In the genomic region with DNA sequence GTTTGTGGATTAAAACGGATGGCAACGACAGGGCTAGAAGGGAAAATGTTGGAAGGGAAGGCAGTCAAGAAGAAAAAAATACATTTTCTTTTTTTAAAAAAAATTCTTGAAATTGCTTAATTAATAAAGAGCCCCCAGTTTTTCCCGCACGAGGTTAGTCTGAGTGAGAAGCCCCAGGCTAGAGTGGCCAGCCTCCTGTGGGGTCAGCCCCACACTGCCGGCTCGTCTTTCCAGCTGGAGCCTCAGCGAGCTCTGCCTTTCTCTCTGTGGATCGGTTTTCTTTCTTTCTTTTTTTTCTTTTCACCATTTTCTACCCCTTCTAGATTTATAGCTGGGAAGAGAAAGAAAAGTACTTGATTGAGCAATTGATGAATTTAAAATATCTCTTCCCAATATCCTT, we compare ENCODE assay signal across 8 mouse cellular contexts. TPM values are rescaled to one million over a fixed set of nuclear protein-coding genes. Genes with fewer than 3 reads are reported as not detected.
A peak's percentile ranks its signal among the peaks of the same experiment; 100 is the strongest.
DNase-seq lines count a peak whose midpoint lies in the region; ATAC-seq and TF ChIP-seq lines count a peak whose summit lies in the region.

No protein-coding gene starts in this region.

- TF ChIP-seq CTCF in stomach, postnatal 0 days (IDR thresholded peaks at IDR 0.05; ENCODE audit: low read depth): no peak

- peak overlapping the region; percentile 22; the same call in 1 of the 2 replicates for H3K4me3 ChIP-seq in lung, embryonic 16.5 days (ENCODE audit: low read length)
- H3K4me3 ChIP-seq in liver, embryonic 12.5 days: peak overlapping the region; percentile 67; the same call in 1 of the 2 replicates
- H3K4me3 ChIP-seq in stomach, postnatal 0 days (ENCODE audit: low read depth, low read length): peak overlapping the region; percentile 64

- H3K4me2 ChIP-seq in lung, embryonic 16.5 days (ENCODE audit: low read depth, low read length): peak overlapping the region; percentile 97
- H3K4me2 ChIP-seq in liver, embryonic 12.5 days: peak overlapping the region; percentile 97
- H3K4me2 ChIP-seq in stomach, postnatal 0 days (replicated peaks; ENCODE audit: low read depth): peak overlapping the region; percentile 100

- no peak for ATAC-seq in lung, embryonic 16.5 days (ENCODE audit: low read depth)
- ATAC-seq in liver, embryonic 12.5 days: no peak
- ATAC-seq in stomach, postnatal 0 days (ENCODE audit: low FRiP score, low TSS enrichment): no peak

- H3K27ac ChIP-seq in lung, embryonic 16.5 days (ENCODE audit: low read length): peak overlapping the region; percentile 94
- H3K27ac ChIP-seq in liver, embryonic 12.5 days: peak overlapping the region; percentile 63; the same call in 1 of the 2 replicates
- no peak overlapping the region for H3K27ac ChIP-seq in stomach, postnatal 0 days (replicated peaks)

- no peak for TF ChIP-seq EP300 in stomach, postnatal 0 days (optimal IDR thresholded peaks at IDR 0.05)

- no peaks in the 10 kb centered on the region for H3K27me3 ChIP-seq in lung, embryonic 16.5 days (ENCODE audit: control insufficient read depth, insufficient read depth, low read depth, low read length)
- H3K27me3 ChIP-seq in liver, embryonic 12.5 days (replicated peaks): peaks cover 82% of the 10 kb centered on the region
- H3K27me3 ChIP-seq in stomach, postnatal 0 days (ENCODE audit: control insufficient read depth, insufficient read depth, low read length): no peaks in the 10 kb centered on the region

- peaks cover 49% of the 10 kb centered on the region for H3K4me1 ChIP-seq in lung, embryonic 16.5 days (replicated peaks; ENCODE audit: control insufficient read depth, insufficient read depth, low read length)
- peaks cover 89% of the 10 kb centered on the region for H3K4me1 ChIP-seq in liver, embryonic 12.5 days
- H3K4me1 ChIP-seq in stomach, postnatal 0 days (replicated peaks; ENCODE audit: control insufficient read depth, insufficient read depth): peaks cover 24% of the 10 kb centered on the region

- H3K36me3 ChIP-seq in lung, embryonic 16.5 days (ENCODE audit: control insufficient read depth, insufficient read depth, low read length): no peaks in the 10 kb centered on the region
- H3K36me3 ChIP-seq in liver, embryonic 12.5 days: no peaks in the 10 kb centered on the region
- H3K36me3 ChIP-seq in stomach, postnatal 0 days (ENCODE audit: control insufficient read depth, insufficient read depth, low read length): no peaks in the 10 kb centered on the region

- H3K9ac ChIP-seq in lung, embryonic 16.5 days (ENCODE audit: low read length): peak overlapping the region; percentile 45
- no peak overlapping the region; the same call in none of the 2 replicates for H3K9ac ChIP-seq in liver, embryonic 12.5 days
- H3K9ac ChIP-seq in stomach, postnatal 0 days (ENCODE audit: low read length): peak overlapping the region; percentile 32; the same call in 1 of the 2 replicates

- 14% methylated on average over 8 of the region's 8 CpGs for WGBS in lung, embryonic 16.5 days
- WGBS in liver, embryonic 12.5 days (ENCODE audit: insufficient replicate concordance): 19% methylated on average over 8 of the region's 8 CpGs
- 33% methylated on average over 8 of the region's 8 CpGs for WGBS in stomach, postnatal 0 days

- no peaks in the 10 kb centered on the region for H3K9me3 ChIP-seq in lung, embryonic 16.5 days (ENCODE audit: control insufficient read depth, low read length)
- no peaks in the 10 kb centered on the region for H3K9me3 ChIP-seq in liver, embryonic 12.5 days (replicated peaks)
- H3K9me3 ChIP-seq in stomach, postnatal 0 days (ENCODE audit: control insufficient read depth, low read length): no peaks in the 10 kb centered on the region

- DNase-seq in cerebellum, adult 11-12 months: peak; percentile 15
- DNase-seq in cerebellum, adult 11 months: no peak
- DNase-seq in lung, postnatal 36 days: no peak
- no peak for DNase-seq in stomach, postnatal 0 days (ENCODE audit: low spot score)
- DNase-seq in spleen, adult 12 weeks (ENCODE audit: low spot score): no peak
- DNase-seq in testis, postnatal 10 days (ENCODE audit: low spot score): no peak

RNA-seq across cellular contexts. Expression of gene Bahcc1, which starts 5.6 kb away (rescaled TPM):
- polyA plus RNA-seq in lung, embryonic 16.5 days (2015; fragmentation: Nextera tagmentation; extraction: Ambion mirVana): 7.0 and 7.5 TPM in 2 replicates
- polyA plus RNA-seq in liver, embryonic 12.5 days (2016; fragmentation: Nextera tagmentation; extraction: Ambion mirVana): 3.0 and 3.5 TPM in 2 replicates
- polyA plus RNA-seq in stomach, postnatal 0 days (2015; fragmentation: Nextera tagmentation; extraction: Ambion mirVana): 2.7 and 2.9 TPM in 2 replicates
